Mouse (Mus musculus): ENCODE measurements around the gene Phf11c. TPM values are rescaled to one million over a fixed set of nuclear protein-coding genes. Genes with fewer than 3 reads are reported as not detected.

The Phf11c gene
- 0.90 and 1.0 TPM in 2 replicates for polyA plus RNA-seq (2012; rRNA removed)

DNA sequence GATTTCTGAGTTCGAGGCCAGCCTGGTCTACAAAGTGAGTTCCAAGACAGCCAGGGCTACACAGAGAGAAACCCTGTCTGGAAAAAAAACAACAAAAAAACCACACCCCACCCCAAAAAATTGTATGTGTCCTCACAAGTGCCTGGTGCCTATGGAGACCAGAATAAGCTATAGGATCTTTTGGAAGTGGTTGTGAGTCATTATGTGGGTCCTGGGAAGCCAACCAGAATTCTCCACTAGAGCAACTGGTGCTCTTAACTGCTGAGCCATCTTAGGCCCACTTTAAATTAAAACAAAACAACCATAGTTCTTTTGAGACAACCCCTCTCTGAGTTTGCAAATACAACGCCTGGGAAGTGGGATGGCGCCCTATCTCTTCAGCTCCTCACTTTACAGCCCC is at the start of gene Phf11c:
Gene Phf11c (minus strand): TSS at position 101 of the 400 bp plus-strand sequence.

DNA sequence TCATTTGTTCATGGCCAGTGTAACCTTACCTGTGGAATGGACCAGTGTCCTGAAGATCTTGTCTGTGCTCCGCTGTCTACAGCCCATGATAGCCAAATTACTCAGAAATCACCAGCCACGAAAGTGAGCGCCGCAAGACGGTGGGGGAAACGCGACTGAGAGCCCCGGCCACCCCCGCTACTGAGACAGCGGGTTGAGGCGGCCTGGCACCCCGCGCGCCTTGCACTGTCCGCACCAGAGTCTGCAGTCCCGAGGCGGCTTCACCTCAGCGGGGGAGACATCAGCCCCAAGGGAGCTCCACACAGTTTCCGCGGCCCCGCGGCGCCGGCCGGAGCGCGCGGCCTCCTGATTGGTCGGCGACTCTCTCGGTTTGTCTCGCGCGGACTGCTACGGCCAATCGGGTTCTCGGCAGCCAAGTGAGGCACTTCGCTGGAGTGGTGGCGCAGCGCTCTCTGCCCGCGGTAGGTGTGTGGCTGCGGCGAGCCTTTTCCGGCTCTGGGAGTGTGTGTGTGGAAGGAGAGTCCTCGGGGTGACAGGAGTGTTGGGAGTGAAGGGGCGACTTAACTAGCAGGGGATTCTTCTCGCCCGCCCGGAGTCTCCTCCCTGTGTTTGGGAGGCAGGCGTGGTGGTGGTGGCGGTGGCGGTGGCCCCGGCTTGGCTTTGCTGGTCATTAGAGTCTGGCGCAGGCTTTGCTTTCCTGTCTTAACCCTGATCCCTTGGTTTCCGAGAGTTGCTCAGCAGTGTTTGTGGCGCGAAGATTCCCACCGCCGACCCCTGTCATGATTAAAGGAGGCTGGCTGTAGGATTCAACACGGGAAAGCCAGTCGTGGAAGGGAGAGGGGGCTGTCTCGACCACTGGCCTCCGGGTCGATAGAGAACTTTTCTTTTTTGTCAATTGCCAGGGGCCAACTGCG is 45.6 kb upstream of the Phf11c start, which contains the start of the genes Setdb2 and Cab39l:
Gene Setdb2 (minus strand): TSS at position 327 of the 914 bp plus-strand sequence.
Gene Cab39l (plus strand): TSS at position 415 of the 914 bp plus-strand sequence.

DNA sequence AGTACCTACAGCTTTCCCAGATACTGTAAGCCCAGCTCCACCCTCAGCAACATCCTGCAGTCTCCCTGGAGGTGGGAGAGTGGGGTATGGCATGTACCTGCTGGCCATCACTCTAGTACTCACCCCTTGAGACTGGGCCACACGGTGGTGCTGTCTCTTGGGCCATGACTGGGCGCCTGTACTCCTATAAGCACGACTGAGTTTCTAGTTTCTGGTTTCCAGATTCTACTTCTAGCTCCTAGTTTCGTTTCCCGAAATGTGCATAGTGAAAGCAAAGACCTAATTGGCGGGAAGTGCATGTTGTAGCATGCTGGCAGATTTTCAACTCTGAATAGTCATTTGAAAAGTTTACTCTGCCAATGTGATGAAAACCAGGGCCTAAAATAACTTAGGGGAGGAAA is 29.9 kb downstream of the Phf11c start, which contains the start of gene Phf11d:
Gene Phf11d (minus strand): TSS at position 227 of the 401 bp plus-strand sequence.

DNA sequence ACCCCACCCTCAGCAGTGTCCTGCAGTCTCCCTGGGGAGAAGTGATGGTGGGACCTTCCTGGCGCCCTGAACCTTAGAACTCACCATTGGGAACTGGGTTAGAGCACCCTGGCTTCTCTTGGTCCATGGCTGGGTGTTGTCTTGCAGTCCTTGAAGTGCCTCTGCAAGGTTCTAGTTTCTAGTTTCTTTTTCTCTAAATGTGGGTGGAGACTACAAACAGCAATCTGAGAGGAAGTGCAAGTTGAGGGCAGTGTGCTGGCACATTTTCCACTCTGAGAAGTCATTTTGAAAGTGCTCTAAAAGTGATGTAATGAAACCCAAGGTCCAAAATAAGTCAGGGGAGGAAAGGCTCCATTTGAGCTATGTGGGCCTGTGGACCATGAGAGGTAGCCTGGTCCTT is 54.0 kb downstream of the Phf11c start, which contains the start of gene Phf11b:
Gene Phf11b (minus strand): TSS at position 163 of the 400 bp plus-strand sequence.

Other genes with a start within 250 kb of the Phf11c start
- not detected in 2 replicates for gene Gm5142, start 216.6 kb downstream of the Phf11c start, polyA plus RNA-seq (2012; rRNA removed)
- gene Rcbtb1, start 194.2 kb downstream of the Phf11c start, polyA plus RNA-seq (2012; rRNA removed), result 10.1 and 12.0 TPM in 2 replicates
- 0.07 TPM in 1 of 2 replicates, not detected in the other for gene Gm6904, start 135.2 kb downstream of the Phf11c start, polyA plus RNA-seq (2012; rRNA removed)
- 0.14 and 0.15 TPM in 2 replicates for gene Phf11a, start 97.9 kb downstream of the Phf11c start, polyA plus RNA-seq (2012; rRNA removed)
- 0.50 and 0.65 TPM in 2 replicates for gene Phf11b, start 54.0 kb downstream of the Phf11c start, polyA plus RNA-seq (2012; rRNA removed)
- gene Phf11d, start 29.9 kb downstream of the Phf11c start, polyA plus RNA-seq (2012; rRNA removed), result 0.81 and 1.2 TPM in 2 replicates
- 5.3 and 7.0 TPM in 2 replicates for gene Setdb2, start 45.5 kb upstream of the Phf11c start, polyA plus RNA-seq (2012; rRNA removed)
- gene Cab39l, start 45.6 kb upstream of the Phf11c start, polyA plus RNA-seq (2012; rRNA removed), result 7.8 and 9.9 TPM in 2 replicates
- gene Cdadc1, start 202.6 kb upstream of the Phf11c start, polyA plus RNA-seq (2012; rRNA removed), result 4.9 and 6.2 TPM in 2 replicates
- gene Shisa2, start 229.9 kb upstream of the Phf11c start, polyA plus RNA-seq (2012; rRNA removed), result 0.21 and 0.51 TPM in 2 replicates